Mouse (Mus musculus) MEL (cell line): ENCODE measurements around the gene Gm42957. TPM values are rescaled to one million over a fixed set of nuclear protein-coding genes. Genes with fewer than 3 reads are reported as not detected.

Experiments used
- DNase-seq: peaks from one replicate; pipeline ENCODE4 v3.0.0; 2011; ENCODE audit warnings: low read depth, low spot score
- H3K27ac ChIP-seq: 2 replicates; pipeline ENCODE4 v1.5.1; 2012; ENCODE audit warnings: low read depth, mild to moderate bottlenecking, control low read depth, low read length, moderate library complexity; ENCODE audit not compliant: control insufficient read depth
- H3K27me3 ChIP-seq, 2 experiments: fragments of 150-350 bp in 1 of 2; sonication (generic) in 1 of 2; 2 replicates each; pipeline ENCODE4 v1.6.1; 2012; ENCODE audit warnings: low read length in 2 of 2, mild to moderate bottlenecking in 2 of 2, improper control_type of control experiment in 1 of 2, moderate library complexity in 1 of 2; ENCODE audit not compliant: insufficient read depth in 2 of 2, control insufficient read depth in 1 of 2
- H3K36me3 ChIP-seq, 2 experiments: 2 replicates each; pipeline ENCODE4 v1.6.1; 2012 to 2014; ENCODE audit warnings: low read length in 2 of 2, improper control_type of control experiment in 1 of 2, inconsistent platforms in 1 of 2, mild to moderate bottlenecking in 1 of 2; ENCODE audit not compliant: insufficient read depth in 2 of 2, control insufficient read depth in 1 of 2
- H3K4me1 ChIP-seq, 2 experiments: fragments of 150-350 bp in 1 of 2; sonication (generic) in 1 of 2; 2 replicates each; pipeline ENCODE4 v1.6.1; 2012; ENCODE audit warnings: low read length in 2 of 2, improper control_type of control experiment in 1 of 2, mild to moderate bottlenecking in 1 of 2; ENCODE audit not compliant: insufficient read depth in 2 of 2, control insufficient read depth in 1 of 2
- H3K4me3 ChIP-seq, 2 experiments: fragments of 150-350 bp in 1 of 2; sonication (generic) in 1 of 2; 2 replicates each; pipeline ENCODE4 v1.5.1; 2012; ENCODE audit warnings: low read depth in 2 of 2, low read length in 2 of 2, mild to moderate bottlenecking in 2 of 2, moderate library complexity in 2 of 2, control low read depth in 1 of 2, improper control_type of control experiment in 1 of 2; ENCODE audit not compliant: control insufficient read depth in 1 of 2, insufficient read depth in 1 of 2
- H3K79me2 ChIP-seq: 2 replicates; pipeline ENCODE4 v1.6.1; 2012; ENCODE audit warnings: mild to moderate bottlenecking, low read length, moderate library complexity; ENCODE audit not compliant: control insufficient read depth, poor library complexity, insufficient read depth
- H3K9ac ChIP-seq: 2 replicates; pipeline ENCODE4 v1.6.1; 2012; ENCODE audit warnings: low read depth, mild to moderate bottlenecking, control low read depth, low read length, moderate library complexity; ENCODE audit not compliant: control insufficient read depth, poor library complexity, severe bottlenecking
- H3K9me3 ChIP-seq: fragments of 150-350 bp; sonication (generic); replicated peaks from 2 replicates; pipeline ENCODE4 v1.6.1; 2012; ENCODE audit warnings: mild to moderate bottlenecking, low read length, improper control_type of control experiment, moderate library complexity; ENCODE audit not compliant: insufficient read depth
- BHLHE40 ChIP-seq: IDR thresholded peaks from 2 replicates; pipeline ENCODE4 v1.6.1; 2012; ENCODE audit warnings: low read depth, mild to moderate bottlenecking, inconsistent platforms, low read length, improper control_type of control experiment, borderline replicate concordance
- CHD1 ChIP-seq: IDR thresholded peaks from 2 replicates; pipeline ENCODE4 v1.6.1; 2012; ENCODE audit warnings: low read depth, mild to moderate bottlenecking, inconsistent platforms, low read length, improper control_type of control experiment
- CHD2 ChIP-seq: IDR thresholded peaks from 2 replicates; pipeline ENCODE4 v1.6.1; 2011; ENCODE audit warnings: low read length, improper control_type of control experiment
- CTCF ChIP-seq, 3 experiments: IDR thresholded peaks in 2 of 3; conservative IDR thresholded peaks in 1 of 3; 2 replicates each; pipeline ENCODE4 v1.5.1; 2011 to 2012; ENCODE audit warnings: low read length in 3 of 3, low read depth in 2 of 3, mild to moderate bottlenecking in 2 of 3, improper control_type of control experiment in 1 of 3, inconsistent platforms in 1 of 3, mixed read lengths in 1 of 3, moderate library complexity in 1 of 3; ENCODE audit not compliant: control insufficient read depth in 1 of 3, insufficient read depth in 1 of 3, poor library complexity in 1 of 3, severe bottlenecking in 1 of 3
- GATA1 ChIP-seq: IDR thresholded peaks from 2 replicates; pipeline ENCODE4 v1.6.1; 2011; ENCODE audit warnings: low read depth, low read length, improper control_type of control experiment
- HCFC1 ChIP-seq: IDR thresholded peaks from 2 replicates; pipeline ENCODE4 v1.6.1; 2012; ENCODE audit warnings: low read depth, mild to moderate bottlenecking, inconsistent platforms, low read length, improper control_type of control experiment, moderate library complexity
- JUND ChIP-seq: IDR thresholded peaks from 2 replicates; pipeline ENCODE4 v1.6.1; 2011; ENCODE audit warnings: low read depth, mild to moderate bottlenecking, improper control_type of control experiment, low read length
- MAFK ChIP-seq: IDR thresholded peaks from 2 replicates; pipeline ENCODE4 v1.6.1; 2011; ENCODE audit warnings: low read depth, mild to moderate bottlenecking, low read length, improper control_type of control experiment, borderline replicate concordance
- MAX ChIP-seq: IDR thresholded peaks from 2 replicates; pipeline ENCODE4 v1.6.1; 2011; ENCODE audit warnings: low read length, improper control_type of control experiment
- MYC ChIP-seq: IDR thresholded peaks from 2 replicates; pipeline ENCODE4 v1.6.1; 2011; ENCODE audit warnings: low read depth, mild to moderate bottlenecking, low read length, improper control_type of control experiment, moderate library complexity
- NELFE ChIP-seq: IDR thresholded peaks from 2 replicates; pipeline ENCODE4 v1.6.1; 2011; ENCODE audit warnings: low read depth, low read length, improper control_type of control experiment
- NRF1 ChIP-seq: IDR thresholded peaks from 2 replicates; pipeline ENCODE4 v1.6.1; 2014; ENCODE audit warnings: low read depth, mild to moderate bottlenecking, inconsistent platforms, low read length, improper control_type of control experiment, moderate library complexity; ENCODE audit not compliant: poor library complexity, insufficient read depth, severe bottlenecking
- POLR2A ChIP-seq, 2 experiments: IDR thresholded peaks; 2 replicates each; pipeline ENCODE4 v1.6.1; 2011 to 2012; ENCODE audit warnings: low read length in 2 of 2, mild to moderate bottlenecking in 2 of 2, control low read depth in 1 of 2, improper control_type of control experiment in 1 of 2, low read depth in 1 of 2, moderate library complexity in 1 of 2; ENCODE audit not compliant: control insufficient read depth in 1 of 2, insufficient read depth in 1 of 2, poor library complexity in 1 of 2
- POLR2AphosphoS5 ChIP-seq: IDR thresholded peaks from 2 replicates; pipeline ENCODE4 v1.6.1; 2012; ENCODE audit warnings: low read depth, borderline replicate concordance, mild to moderate bottlenecking, inconsistent platforms, low read length, moderate library complexity, mixed read lengths
- RAD21 ChIP-seq: IDR thresholded peaks from 2 replicates; pipeline ENCODE4 v1.6.1; 2011; ENCODE audit warnings: mild to moderate bottlenecking, low read depth, low read length, improper control_type of control experiment
- RCOR1 ChIP-seq: IDR thresholded peaks from 2 replicates; pipeline ENCODE4 v1.6.1; 2012; ENCODE audit warnings: low read depth, mild to moderate bottlenecking, inconsistent platforms, low read length, improper control_type of control experiment
- SMC3 ChIP-seq: IDR thresholded peaks from 2 replicates; pipeline ENCODE4 v1.6.1; 2011; ENCODE audit warnings: low read depth, low read length, improper control_type of control experiment
- TBP ChIP-seq: IDR thresholded peaks from 2 replicates; pipeline ENCODE4 v1.8.0; 2011; ENCODE audit warnings: low read depth, low read length, improper control_type of control experiment
- TCF12 ChIP-seq: IDR thresholded peaks from 2 replicates; pipeline ENCODE4 v1.6.1; 2014; ENCODE audit warnings: low read depth, mild to moderate bottlenecking, inconsistent platforms, low read length, improper control_type of control experiment, moderate library complexity
- USF1 ChIP-seq: IDR thresholded peaks from 2 replicates; pipeline ENCODE4 v1.6.1; 2014; ENCODE audit warnings: low read depth, mild to moderate bottlenecking, inconsistent platforms, low read length, improper control_type of control experiment, moderate library complexity
- USF2 ChIP-seq, 2 experiments: IDR thresholded peaks; 2 replicates each; pipeline ENCODE4 v1.6.1; 2011 to 2012; ENCODE audit warnings: improper control_type of control experiment in 2 of 2, low read length in 2 of 2, borderline replicate concordance in 1 of 2, inconsistent platforms in 1 of 2, low read depth in 1 of 2, mild to moderate bottlenecking in 1 of 2; ENCODE audit not compliant: insufficient read depth in 1 of 2
- ZKSCAN1 ChIP-seq: IDR thresholded peaks from 2 replicates; pipeline ENCODE4 v1.6.1; 2012; ENCODE audit warnings: low read depth, mild to moderate bottlenecking, inconsistent platforms, low read length, improper control_type of control experiment, moderate library complexity
- ZMIZ1 ChIP-seq: IDR thresholded peaks from 2 replicates; pipeline ENCODE4 v1.6.1; 2012; ENCODE audit warnings: low read depth, mild to moderate bottlenecking, inconsistent platforms, low read length, improper control_type of control experiment, moderate library complexity
- ZNF384 ChIP-seq: IDR thresholded peaks from 2 replicates; pipeline ENCODE4 v1.6.1; 2012; ENCODE audit warnings: low read depth, mild to moderate bottlenecking, inconsistent platforms, low read length, improper control_type of control experiment
- polyA plus RNA-seq, 2 experiments: library from polyadenylated mRNA; stranded (reverse) in 1 of 2; unstranded in 1 of 2; fragments of >175 nt in 1 of 2; fragments of >200 nt in 1 of 2; gene quantifications; 2 replicates each; pipeline versions ENCODE4 v1.2.1 to v1.2.4; 2012; ENCODE audit warnings: low replicate concordance in 2 of 2, low read depth in 1 of 2; ENCODE audit not compliant: insufficient read length in 2 of 2, insufficient read depth in 1 of 2, missing spikeins in 1 of 2
- total RNA-seq: library from RNA; depleted of rRNA; stranded (reverse); fragments of 300-350 nt; gene quantifications from 2 replicates; pipeline ENCODE4 v1.2.3, GENCODE M21; 2012

Gm42957 gene
- total and polyA plus RNA-seq, 3 experiments, result 0.06 to 0.19 TPM; not detected in 1

DNA sequence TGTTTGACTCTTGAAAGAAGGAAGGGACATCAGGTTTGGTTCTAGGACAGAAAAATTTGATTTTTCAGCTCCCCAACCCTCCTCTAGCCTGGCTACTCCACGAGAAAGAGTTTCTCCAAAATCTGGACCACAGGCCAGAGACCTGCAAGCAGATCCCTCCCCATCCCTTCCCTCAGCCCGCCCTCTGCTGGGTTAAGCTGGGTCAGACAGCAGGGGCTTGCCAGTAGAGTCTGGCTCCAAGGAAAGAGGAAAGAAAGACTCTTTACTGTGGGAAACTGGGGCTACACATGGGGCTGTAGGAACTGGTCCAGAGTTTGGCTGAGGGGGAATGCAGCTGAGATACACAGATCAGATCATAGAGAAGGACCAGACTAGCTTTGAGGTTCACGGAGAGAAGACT is 57.2 kb downstream of the Gm42957 start:
- DNase-seq, result no peak
- Histone ChIP-seq H3K9ac (no peak overlapping the region), H3K36me3 (peaks cover 0 to 19% of the 10 kb centered on the region in 2 experiments; a peak in 2 of 4 replicates), H3K79me2 (peaks cover 3% of the 10 kb centered on the region; the same call in 1 of the 2 replicates), H3K27ac (no peak overlapping the region), H3K4me1 (peaks cover 16 to 22% of the 10 kb centered on the region in 2 experiments), H3K27me3 (no peaks in the 10 kb centered on the region), H3K4me3 (no peak overlapping the region), H3K9me3 (no peaks in the 10 kb centered on the region)
- TF ChIP-seq CTCF (IDR thresholded peaks at IDR 0.05 in 2 of 3, conservative IDR thresholded peaks at IDR 0.05 in 1 of 3; ENCODE audit: control insufficient read depth in 1 of 3, insufficient read depth in 1 of 3, low read depth in 2 of 3, low read length in 3 of 3, poor library complexity in 1 of 3, severe bottlenecking in 1 of 3), result peak; percentile 8 to 43 (median 32); a peak in 4 of 6 replicates
- TF ChIP-seq ZMIZ1, result no peak
- TF ChIP-seq SMC3, result peak; percentile 19; the same call in 1 of the 2 replicates
- no peak for TF ChIP-seq ZNF384

DNA sequence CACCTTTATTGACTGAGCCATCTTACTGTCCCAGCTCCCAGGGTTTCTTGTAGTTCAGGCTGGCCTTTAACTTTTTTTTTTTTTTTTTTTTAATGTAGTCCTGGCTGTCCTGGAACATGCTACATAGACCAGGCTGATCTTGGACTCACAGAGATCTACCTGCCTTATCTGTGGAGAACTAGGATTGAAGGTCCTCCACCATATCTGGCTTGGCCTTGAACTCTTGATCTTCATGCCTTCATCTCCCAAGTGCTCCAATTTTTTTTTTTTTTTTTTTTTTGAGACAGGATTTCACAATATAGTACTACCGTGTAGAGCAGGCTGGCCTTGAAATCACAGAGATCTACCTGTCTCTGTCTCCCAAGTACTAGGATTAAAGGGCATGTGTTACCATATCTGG is 58.3 kb downstream of the Gm42957 start:
- Histone ChIP-seq H3K9me3 (no peaks in the 10 kb centered on the region), H3K27me3 (no peaks in the 10 kb centered on the region), H3K27ac (no peak overlapping the region), H3K79me2 (peaks cover 3% of the 10 kb centered on the region; the same call in 1 of the 2 replicates), H3K36me3 (peaks cover 0 to 20% of the 10 kb centered on the region in 2 experiments; a peak in 2 of 4 replicates), H3K4me3 (no peak overlapping the region), H3K9ac (no peak overlapping the region), H3K4me1 (peaks cover 14 to 25% of the 10 kb centered on the region in 2 experiments)
- no peak for DNase-seq
- TF ChIP-seq MAFK (no peak), ZNF384 (peak; percentile 63), TCF12 (no peak), TBP (no peak), RAD21 (no peak), BHLHE40 (no peak)

DNA sequence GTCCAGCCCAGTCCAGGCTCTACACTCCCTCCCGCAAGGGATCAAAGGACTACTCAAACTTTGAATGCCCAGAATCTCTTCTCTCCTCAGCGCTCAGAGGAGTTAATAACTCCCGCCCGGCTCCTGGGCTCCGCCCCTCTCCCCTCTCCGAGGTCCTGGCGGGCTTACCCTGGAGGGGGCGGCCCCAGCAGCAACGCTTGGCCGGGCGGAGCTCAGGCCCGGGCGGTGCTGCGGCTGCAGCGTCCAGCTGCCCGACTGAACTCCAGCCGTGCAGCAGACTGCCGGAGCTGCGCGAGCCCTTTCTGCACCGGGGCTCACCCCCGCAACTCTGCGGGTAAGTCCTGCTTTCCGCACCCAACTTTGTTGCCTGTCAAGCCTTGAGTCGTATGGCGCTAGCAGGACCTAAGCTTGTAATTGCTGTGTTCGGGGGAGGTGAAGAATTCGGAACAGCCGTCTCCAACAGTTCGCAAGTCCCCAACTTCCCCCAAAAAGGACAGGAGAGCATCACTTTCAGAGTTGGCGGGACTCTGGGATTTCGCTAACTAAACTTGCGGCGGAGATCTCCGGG is 61.0 kb downstream of the Gm42957 start, which contains the start of gene Pias3:
Gene Pias3 (plus strand): TSS at position 187 of the 568 bp plus-strand sequence.
- Histone ChIP-seq H3K4me1 (peaks cover 5 to 13% of the 10 kb centered on the region in 2 experiments; a peak in 3 of 4 replicates), H3K27me3 (no peaks in the 10 kb centered on the region), H3K36me3 (peaks cover 0 to 13% of the 10 kb centered on the region in 2 experiments; a peak in 2 of 4 replicates), H3K9me3 (no peaks in the 10 kb centered on the region), H3K9ac (peak within 1 kb of the TSS; percentile 91), H3K27ac (peak within 1 kb of the TSS; percentile 73), H3K4me3 (peak within 1 kb of the TSS; percentile 62 to 88), H3K79me2 (peaks cover 3% of the 10 kb centered on the region; the same call in 1 of the 2 replicates)
- peak; percentile 96 for DNase-seq
- TF ChIP-seq HCFC1 (peak; percentile 40; the same call in 1 of the 2 replicates), MYC (no peak), NRF1 (no peak), ZKSCAN1 (no peak), USF1 (no peak), RCOR1 (no peak), GATA1 (0 out of 2 replicates have a peak, but pooled peaks have one; percentile 1), USF2 (IDR thresholded peaks at IDR 0.05; ENCODE audit: borderline replicate concordance in 1 of 2, insufficient read depth in 1 of 2, low read depth in 1 of 2, low read length in 2 of 2) (no peak), NELFE (no peak), POLR2AphosphoS5 (no peak), CHD2 (no peak), BHLHE40 (no peak), POLR2A (IDR thresholded peaks at IDR 0.05; ENCODE audit: control insufficient read depth in 1 of 2, insufficient read depth in 1 of 2, low read depth in 1 of 2, low read length in 2 of 2, poor library complexity in 1 of 2) (peak; percentile 37 to 44; a peak in 2 of 4 replicates), MAX (peak; percentile 47; the same call in 1 of the 2 replicates), CHD1 (no peak), JUND (no peak)
